Mouse (Mus musculus): ENCODE data around the gene Tank. TPM values are rescaled to one million over a fixed set of nuclear protein-coding genes. Genes with fewer than 3 reads are reported as not detected.

Tank gene
- polyA plus RNA-seq, 1 experiment from 2014 or later = 24.0 TPM

DNA sequence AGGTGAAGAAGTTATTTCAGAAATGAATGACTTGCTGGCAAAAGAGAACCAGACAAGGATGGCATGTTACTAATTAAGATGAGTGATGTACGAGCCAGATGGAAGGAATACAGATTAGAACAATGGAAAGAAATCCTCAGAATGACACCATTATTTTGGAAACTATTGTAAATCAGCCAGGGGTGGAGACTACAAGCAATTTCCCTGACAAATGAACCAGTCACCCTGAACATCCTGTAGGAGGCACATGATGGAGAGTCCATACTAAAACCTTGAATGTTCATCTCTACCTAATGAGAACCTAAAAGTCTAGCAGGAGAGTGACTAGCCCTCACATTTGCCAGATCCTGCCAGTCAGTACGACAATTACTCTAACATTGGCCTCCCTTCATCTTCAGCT, 22.6 kb upstream of the Tank start:
- H3K4me3 ChIP-seq (ENCODE audit: low read length) = no peak overlapping the region
- H3K4me1 ChIP-seq (ENCODE audit: insufficient read depth, low read length) = no peaks in the 10 kb centered on the region
- ATAC-seq (ENCODE audit: low FRiP score, low TSS enrichment) = no peak
- H3K9me3 ChIP-seq (ENCODE audit: low read length) = no peaks in the 10 kb centered on the region
- no peaks in the 10 kb centered on the region for H3K36me3 ChIP-seq (ENCODE audit: insufficient read depth, low read length)
- no peak overlapping the region for H3K4me2 ChIP-seq (replicated peaks; ENCODE audit: low read depth, low read length)
- H3K27ac ChIP-seq (ENCODE audit: low read length) = no peak overlapping the region
- no peaks in the 10 kb centered on the region for H3K27me3 ChIP-seq (ENCODE audit: insufficient read depth, low read length)
- no peak overlapping the region for H3K9ac ChIP-seq (replicated peaks; ENCODE audit: low read length)
- WGBS = 70% methylated on average over 2 of the region's 2 CpGs

DNA sequence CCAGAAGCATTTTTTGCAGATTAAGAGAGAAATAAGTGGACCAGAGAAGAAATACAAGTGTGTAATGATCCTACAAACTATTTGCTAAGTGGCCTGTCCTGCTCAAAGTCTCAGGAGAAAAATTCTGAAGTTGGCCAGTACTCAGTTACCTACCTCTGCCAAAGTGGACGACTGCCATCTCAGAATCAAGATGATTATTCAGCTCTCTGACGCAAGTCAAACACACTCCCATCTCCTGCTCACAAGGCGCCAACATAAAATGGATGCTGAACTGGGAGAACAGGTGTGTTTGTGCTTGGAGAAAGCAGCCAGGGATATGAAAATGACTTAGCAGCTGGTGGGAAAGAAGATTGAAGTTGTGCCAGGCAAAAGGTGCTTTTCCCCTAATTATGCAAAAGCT, 21.7 kb upstream of the Tank start:
- Histone ChIP-seq H3K36me3 (ENCODE audit: insufficient read depth, low read length) (no peaks in the 10 kb centered on the region), H3K27ac (ENCODE audit: low read length) (no peak overlapping the region), H3K27me3 (ENCODE audit: insufficient read depth, low read length) (no peaks in the 10 kb centered on the region), H3K9me3 (ENCODE audit: low read length) (no peaks in the 10 kb centered on the region), H3K4me1 (ENCODE audit: insufficient read depth, low read length) (no peaks in the 10 kb centered on the region), H3K4me3 (ENCODE audit: low read length) (no peak overlapping the region), H3K9ac (replicated peaks; ENCODE audit: low read length) (no peak overlapping the region), H3K4me2 (replicated peaks; ENCODE audit: low read depth, low read length) (no peak overlapping the region)
- ATAC-seq (ENCODE audit: low FRiP score, low TSS enrichment) = no peak
- 85% methylated on average over 3 of the region's 3 CpGs for WGBS

DNA sequence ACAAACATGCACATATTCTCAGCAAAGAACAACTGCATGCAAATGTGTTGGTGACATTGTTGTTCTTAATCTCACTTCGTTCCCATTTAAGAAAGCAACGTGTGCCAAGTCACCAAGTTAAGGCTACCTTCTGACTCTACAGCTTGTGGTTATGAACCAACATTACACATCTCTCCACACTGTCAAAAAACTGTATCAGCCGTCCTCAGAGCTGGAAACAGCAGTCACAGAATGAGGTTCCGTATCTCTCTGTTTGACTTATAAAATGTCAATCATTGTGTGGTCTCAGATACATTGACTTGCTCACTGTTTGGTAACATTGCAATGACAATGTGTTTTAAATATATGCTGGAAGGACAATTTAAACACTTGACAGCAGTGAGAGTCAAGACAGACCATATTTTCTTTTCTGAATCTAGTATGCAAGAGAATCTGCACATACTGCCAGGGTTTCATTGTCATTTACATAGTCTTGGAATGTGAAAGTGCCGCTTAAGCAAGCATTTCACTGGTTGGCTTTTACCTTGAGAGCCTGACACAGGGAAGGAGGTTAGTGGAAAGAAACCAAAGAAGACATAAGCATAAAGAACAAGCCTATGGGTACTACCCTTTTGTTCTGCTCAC, 20.4 kb upstream of the Tank start:
- Histone ChIP-seq H3K4me2 (replicated peaks; ENCODE audit: low read depth, low read length) (no peak overlapping the region), H3K9me3 (ENCODE audit: low read length) (no peaks in the 10 kb centered on the region), H3K27ac (ENCODE audit: low read length) (no peak overlapping the region), H3K9ac (replicated peaks; ENCODE audit: low read length) (no peak overlapping the region), H3K4me3 (ENCODE audit: low read length) (no peak overlapping the region), H3K27me3 (ENCODE audit: insufficient read depth, low read length) (no peaks in the 10 kb centered on the region), H3K36me3 (ENCODE audit: insufficient read depth, low read length) (no peaks in the 10 kb centered on the region), H3K4me1 (ENCODE audit: insufficient read depth, low read length) (no peaks in the 10 kb centered on the region)
- 91% methylated on average over 5 of the region's 5 CpGs for WGBS
- ATAC-seq (ENCODE audit: low FRiP score, low TSS enrichment) = no peak

DNA sequence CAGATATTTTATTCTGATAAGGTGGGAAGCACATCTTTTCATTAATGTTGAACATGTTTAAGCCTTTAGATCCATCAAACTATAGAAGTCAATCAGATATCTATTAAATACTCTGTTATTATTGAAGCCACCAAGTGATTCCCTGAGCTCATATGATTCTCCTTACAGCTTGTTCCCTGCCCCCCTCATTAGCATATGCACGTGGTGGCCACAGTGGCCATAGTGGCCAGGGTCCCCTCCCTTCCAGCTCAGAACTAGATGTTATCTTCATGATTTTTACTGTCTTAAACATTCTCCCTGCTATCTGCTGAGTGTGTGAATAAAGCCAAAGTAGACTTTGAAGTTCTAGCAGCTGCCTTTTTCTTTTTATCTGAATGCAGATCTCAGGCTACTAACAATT, 17.3 kb upstream of the Tank start:
- ATAC-seq (ENCODE audit: low FRiP score, low TSS enrichment) = no peak
- 3% methylated on average over 1 of the region's 1 CpGs for WGBS
- no peaks in the 10 kb centered on the region for H3K4me1 ChIP-seq (ENCODE audit: insufficient read depth, low read length)
- H3K9ac ChIP-seq (replicated peaks; ENCODE audit: low read length) = no peak overlapping the region
- H3K4me3 ChIP-seq (ENCODE audit: low read length) = no peak overlapping the region
- no peak overlapping the region for H3K4me2 ChIP-seq (replicated peaks; ENCODE audit: low read depth, low read length)
- H3K27me3 ChIP-seq (ENCODE audit: insufficient read depth, low read length) = no peaks in the 10 kb centered on the region
- H3K9me3 ChIP-seq (ENCODE audit: low read length) = no peaks in the 10 kb centered on the region
- H3K36me3 ChIP-seq (ENCODE audit: insufficient read depth, low read length) = no peaks in the 10 kb centered on the region
- H3K27ac ChIP-seq (ENCODE audit: low read length) = no peak overlapping the region

DNA sequence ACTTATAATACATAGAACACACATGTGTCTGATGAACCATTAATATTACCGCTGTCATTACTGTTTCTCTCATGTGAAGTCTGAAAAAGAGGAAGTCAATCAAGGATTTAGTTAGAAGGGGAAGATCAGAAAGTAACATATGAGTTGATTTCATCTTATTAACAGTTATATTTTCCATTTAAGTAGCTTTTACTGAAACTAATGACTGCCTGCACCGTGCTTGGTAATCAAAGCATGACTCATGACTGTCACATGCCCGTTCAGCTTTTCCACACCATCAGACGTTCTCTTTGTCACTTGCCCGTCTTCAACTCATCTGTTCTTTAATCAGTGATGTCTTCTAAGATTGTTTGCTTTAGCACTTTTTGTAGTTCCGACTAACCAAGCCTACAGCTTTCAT, 15.2 kb upstream of the Tank start:
- whole genome bisulfite sequencing = 85% methylated on average over 6 of the region's 6 CpGs
- H3K4me3 ChIP-seq (ENCODE audit: low read length) = no peak overlapping the region
- no peak for ATAC-seq (ENCODE audit: low FRiP score, low TSS enrichment)

DNA sequence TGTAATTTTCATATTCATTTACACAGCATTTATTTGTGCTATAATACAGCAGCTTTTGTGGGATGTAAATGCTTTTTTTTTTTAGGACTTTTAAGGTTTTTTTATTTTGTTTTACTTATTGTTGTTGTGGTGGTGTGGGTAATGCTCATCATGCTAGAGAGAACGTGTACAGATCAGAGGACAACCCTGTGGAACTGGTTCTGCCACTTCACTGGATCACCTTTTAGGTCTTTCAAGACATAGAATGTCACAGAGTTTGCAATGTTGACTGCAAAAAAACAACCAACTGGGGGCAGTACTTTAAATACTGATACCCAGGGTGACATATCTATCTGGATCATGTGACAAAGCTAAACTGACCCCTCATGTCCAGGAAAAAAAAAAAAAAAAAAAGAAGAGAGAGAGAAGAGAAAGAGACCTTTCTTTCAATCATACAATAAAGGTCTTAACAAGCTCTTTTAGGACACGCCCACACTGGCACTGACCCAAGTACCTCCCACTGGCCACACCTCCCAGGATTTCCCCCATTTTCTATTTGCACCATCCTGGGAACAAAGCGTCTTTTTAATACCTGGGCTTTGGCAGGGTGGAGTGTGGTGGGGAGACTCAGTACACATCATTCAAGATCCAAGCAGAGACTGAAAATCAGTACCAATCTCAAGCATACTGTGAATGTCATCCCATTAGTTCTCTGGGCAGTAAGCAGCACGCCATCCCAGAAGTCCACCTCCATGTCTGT, 11.2 kb upstream of the Tank start:
- no peak overlapping the region for H3K27ac ChIP-seq (ENCODE audit: low read length)
- no peak for ATAC-seq (ENCODE audit: low FRiP score, low TSS enrichment)
- H3K4me1 ChIP-seq (ENCODE audit: insufficient read depth, low read length) = no peaks in the 10 kb centered on the region
- no peak overlapping the region for H3K4me2 ChIP-seq (replicated peaks; ENCODE audit: low read depth, low read length)
- no peak overlapping the region for H3K4me3 ChIP-seq (ENCODE audit: low read length)
- 72% methylated on average over 4 of the region's 4 CpGs for WGBS
- H3K9me3 ChIP-seq (ENCODE audit: low read length) = no peaks in the 10 kb centered on the region
- no peaks in the 10 kb centered on the region for H3K36me3 ChIP-seq (ENCODE audit: insufficient read depth, low read length)
- H3K27me3 ChIP-seq (ENCODE audit: insufficient read depth, low read length) = no peaks in the 10 kb centered on the region
- H3K9ac ChIP-seq (replicated peaks; ENCODE audit: low read length) = no peak overlapping the region

More for the DNA sequence above, 15.2 kb upstream of the Tank start:
- no peaks in the 10 kb centered on the region for H3K36me3 ChIP-seq (ENCODE audit: insufficient read depth, low read length)
- H3K9me3 ChIP-seq (ENCODE audit: low read length) = no peaks in the 10 kb centered on the region
- no peaks in the 10 kb centered on the region for H3K27me3 ChIP-seq (ENCODE audit: insufficient read depth, low read length)
- H3K27ac ChIP-seq (ENCODE audit: low read length) = no peak overlapping the region
- H3K4me2 ChIP-seq (replicated peaks; ENCODE audit: low read depth, low read length) = no peak overlapping the region
- no peak overlapping the region for H3K9ac ChIP-seq (replicated peaks; ENCODE audit: low read length)
- H3K4me1 ChIP-seq (ENCODE audit: insufficient read depth, low read length) = no peaks in the 10 kb centered on the region

DNA sequence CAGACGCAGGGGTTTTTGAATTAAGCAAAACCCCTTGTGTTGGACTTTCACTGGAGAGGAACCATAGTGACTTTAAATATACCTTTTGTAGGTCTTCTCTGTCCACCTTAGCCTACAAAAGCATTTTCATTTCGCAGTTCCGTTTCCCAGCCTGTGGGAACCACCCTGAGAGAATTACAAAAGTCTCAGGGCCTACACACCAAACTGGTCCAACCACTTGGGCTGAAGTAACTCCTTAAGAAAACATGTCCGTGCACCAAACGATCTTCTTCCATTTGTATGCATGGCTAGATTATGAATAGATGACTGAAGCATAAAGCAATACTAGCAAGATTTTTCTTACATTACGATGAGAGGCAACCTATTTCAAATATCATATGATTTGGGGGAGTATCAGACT, 9.2 kb upstream of the Tank start:
- H3K36me3 ChIP-seq (ENCODE audit: insufficient read depth, low read length) = no peaks in the 10 kb centered on the region
- no peaks in the 10 kb centered on the region for H3K9me3 ChIP-seq (ENCODE audit: low read length)
- H3K4me1 ChIP-seq (ENCODE audit: insufficient read depth, low read length) = no peaks in the 10 kb centered on the region
- WGBS = 79% methylated on average over 6 of the region's 6 CpGs
- H3K4me3 ChIP-seq (ENCODE audit: low read length) = no peak overlapping the region
- no peak overlapping the region for H3K9ac ChIP-seq (replicated peaks; ENCODE audit: low read length)
- H3K4me2 ChIP-seq (replicated peaks; ENCODE audit: low read depth, low read length) = no peak overlapping the region
- H3K27me3 ChIP-seq (ENCODE audit: insufficient read depth, low read length) = no peaks in the 10 kb centered on the region
- no peak overlapping the region for H3K27ac ChIP-seq (ENCODE audit: low read length)
- no peak for ATAC-seq (ENCODE audit: low FRiP score, low TSS enrichment)

DNA sequence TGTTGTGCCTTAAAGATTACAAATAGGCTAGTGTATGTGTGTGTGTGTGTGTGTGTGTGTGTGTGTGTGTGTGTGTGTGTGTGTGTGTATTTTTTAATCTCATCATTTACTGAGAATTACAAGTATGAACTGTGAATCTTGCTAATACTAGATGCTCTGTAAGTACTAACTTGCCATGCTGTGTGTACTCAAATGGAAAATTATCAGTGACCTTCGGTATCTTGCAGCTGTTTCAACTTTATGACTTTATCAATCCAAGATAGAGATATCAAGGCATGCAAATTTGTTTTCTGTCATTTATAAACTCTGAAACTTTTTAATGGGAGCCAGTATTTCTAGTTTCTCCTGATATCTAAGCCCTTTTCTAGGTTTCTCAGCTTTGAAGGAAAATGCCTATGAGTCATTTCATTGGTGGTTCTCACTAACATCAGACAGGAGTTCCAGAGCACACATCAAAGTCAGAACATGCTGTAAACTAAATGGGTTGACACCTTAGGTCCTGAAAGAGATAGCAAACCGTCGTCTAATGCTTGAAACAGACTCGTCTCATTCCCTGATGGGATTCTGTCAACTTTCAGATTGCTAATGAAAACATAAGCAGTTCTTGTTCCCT, 6.9 kb upstream of the Tank start:
- Histone ChIP-seq H3K4me2 (replicated peaks; ENCODE audit: low read depth, low read length) (no peak overlapping the region), H3K4me1 (ENCODE audit: insufficient read depth, low read length) (no peaks in the 10 kb centered on the region), H3K4me3 (ENCODE audit: low read length) (no peak overlapping the region), H3K36me3 (ENCODE audit: insufficient read depth, low read length) (no peaks in the 10 kb centered on the region), H3K27me3 (ENCODE audit: insufficient read depth, low read length) (no peaks in the 10 kb centered on the region), H3K27ac (ENCODE audit: low read length) (no peak overlapping the region), H3K9ac (replicated peaks; ENCODE audit: low read length) (no peak overlapping the region), H3K9me3 (ENCODE audit: low read length) (no peaks in the 10 kb centered on the region)
- WGBS = 48% methylated on average over 4 of the region's 4 CpGs
- ATAC-seq (ENCODE audit: low FRiP score, low TSS enrichment) = no peak

DNA sequence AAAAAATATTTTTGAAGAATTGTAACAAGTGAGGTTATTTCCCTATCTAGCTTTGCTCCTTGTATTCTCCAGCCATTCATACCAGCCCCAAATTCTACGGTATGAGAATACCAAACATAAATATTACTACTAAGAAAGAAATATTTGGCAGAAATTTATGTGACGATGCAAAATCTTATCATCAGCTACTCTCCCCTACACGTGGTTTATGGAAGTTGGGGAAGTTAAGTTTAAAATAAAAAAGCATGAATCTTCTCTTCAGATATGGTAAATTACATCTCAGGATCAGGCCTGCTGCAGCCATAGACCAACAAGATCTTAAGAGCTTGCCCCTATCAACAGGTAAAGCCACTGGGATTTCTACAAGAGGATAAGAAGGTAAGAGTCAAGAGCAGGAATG, 1.9 kb upstream of the Tank start:
- Histone ChIP-seq H3K9ac (replicated peaks; ENCODE audit: low read length) (no peak overlapping the region), H3K4me2 (replicated peaks; ENCODE audit: low read depth, low read length) (no peak overlapping the region), H3K36me3 (ENCODE audit: insufficient read depth, low read length) (no peaks in the 10 kb centered on the region), H3K4me1 (ENCODE audit: insufficient read depth, low read length) (no peaks in the 10 kb centered on the region), H3K27me3 (ENCODE audit: insufficient read depth, low read length) (no peaks in the 10 kb centered on the region), H3K9me3 (ENCODE audit: low read length) (no peaks in the 10 kb centered on the region), H3K4me3 (ENCODE audit: low read length) (no peak overlapping the region), H3K27ac (ENCODE audit: low read length) (no peak overlapping the region)
- 73% methylated on average over 3 of the region's 3 CpGs for WGBS
- ATAC-seq (ENCODE audit: low FRiP score, low TSS enrichment) = no peak

All from kidney, embryonic 16.5 days (tissue).